Mouse (Mus musculus) intestine, embryonic 15.5 days (tissue): Measurements from ENCODE around the gene Nhlh1. TPM values are rescaled to one million over a fixed set of nuclear protein-coding genes. Genes with fewer than 3 reads are reported as not detected.

Source experiments
- ATAC-seq: fragments of 200-750 bp; cut with Nextera tagmentation; 2 replicates; pipeline ENCODE4 v1.8.0; 2017; ENCODE audit warnings: moderate TSS enrichment, moderate library complexity
- H3K27ac ChIP-seq: fragments of 300-500 bp; sonication (generic); 2 replicates; pipeline ENCODE4 v1.5.1; 2015; ENCODE audit warnings: mild to moderate bottlenecking, inconsistent platforms
- H3K27me3 ChIP-seq: fragments of 300-500 bp; sonication (generic); replicated peaks from 2 replicates; pipeline ENCODE4 v1.6.1; 2015; ENCODE audit warnings: inconsistent platforms
- H3K36me3 ChIP-seq: fragments of 300-500 bp; sonication (generic); 2 replicates; pipeline ENCODE4 v1.6.1; 2015; ENCODE audit warnings: inconsistent platforms
- H3K4me1 ChIP-seq: fragments of 300-500 bp; sonication (generic); replicated peaks from 2 replicates; pipeline ENCODE4 v1.6.1; 2015; ENCODE audit warnings: inconsistent platforms
- H3K4me2 ChIP-seq: fragments of 300-500 bp; sonication (generic); replicated peaks from 2 replicates; pipeline ENCODE4 v1.6.1; 2015; ENCODE audit warnings: mild to moderate bottlenecking, inconsistent platforms
- H3K4me3 ChIP-seq: fragments of 300-500 bp; sonication (generic); replicated peaks from 2 replicates; pipeline ENCODE4 v1.5.1; 2015; ENCODE audit warnings: inconsistent platforms
- H3K9ac ChIP-seq: fragments of 300-500 bp; sonication (generic); 2 replicates; pipeline ENCODE4 v1.6.1; 2015; ENCODE audit warnings: inconsistent platforms
- H3K9me3 ChIP-seq: fragments of 300-500 bp; sonication (generic); 2 replicates; pipeline ENCODE4 v1.6.1; 2016; ENCODE audit warnings: inconsistent platforms
- WGBS: fragments of 180-500 bp; shearing (Covaris S2); methylation state at CpG from one replicate; pipeline ENCODE4 v1.1.7; 2015; 5-methylcytosine and 5-hydroxymethylcytosine counted together
- polyA plus RNA-seq: library from polyadenylated mRNA; unstranded; fragments of >200 nt; fragmentation: Nextera tagmentation; extraction: Ambion mirVana; gene quantifications from 2 replicates; pipeline ENCODE4 v1.2.1, GENCODE M21; 2015

Gene Nhlh1
- polyA plus RNA-seq, 1 experiment from 2014 or later = 0.09 TPM

- 51% methylated on average over 6 of the region's 6 CpGs for WGBS
- no peak for ATAC-seq
- Histone ChIP-seq H3K4me3 (no peak overlapping the region), H3K9me3 (no peaks in the 10 kb centered on the region), H3K4me2 (no peak overlapping the region), H3K27me3 (no peaks in the 10 kb centered on the region), H3K4me1 (no peaks in the 10 kb centered on the region), H3K27ac (no peak overlapping the region), H3K9ac (no peak overlapping the region), H3K36me3 (peaks cover 72% of the 10 kb centered on the region)
Observed at GRCm38 (mm10) chr1:172070227-172070626, 12.9 kb upstream of the Nhlh1 start.

GRCm38 (mm10) chr1:172064613-172065141, 7.3 kb upstream of the Nhlh1 start:
- Histone ChIP-seq H3K4me1 (peaks cover 21% of the 10 kb centered on the region), H3K9ac (no peak overlapping the region), H3K4me3 (no peak overlapping the region), H3K36me3 (peaks cover 36% of the 10 kb centered on the region), H3K9me3 (no peaks in the 10 kb centered on the region), H3K4me2 (no peak overlapping the region), H3K27me3 (no peaks in the 10 kb centered on the region), H3K27ac (0 out of 2 replicates have a peak overlapping the region, but pooled peaks have one; percentile 2)
- no peak for ATAC-seq
- 76% methylated on average over 13 of the region's 13 CpGs for WGBS

- Histone ChIP-seq H3K9ac (no peak overlapping the region), H3K27ac (peak overlapping the region; percentile 59; the same call in 1 of the 2 replicates), H3K4me2 (no peak overlapping the region), H3K9me3 (no peaks in the 10 kb centered on the region), H3K4me3 (no peak overlapping the region), H3K4me1 (peaks cover 21% of the 10 kb centered on the region), H3K36me3 (peaks cover 27% of the 10 kb centered on the region), H3K27me3 (no peaks in the 10 kb centered on the region)
- peak; percentile 83 for ATAC-seq
- WGBS = 18% methylated on average over 4 of the region's 4 CpGs
Observed at GRCm38 (mm10) chr1:172063291-172064023, 6.1 kb upstream of the Nhlh1 start.

- Histone ChIP-seq H3K27ac (no peak overlapping the region), H3K9ac (no peak overlapping the region), H3K9me3 (no peaks in the 10 kb centered on the region), H3K36me3 (peaks cover 15% of the 10 kb centered on the region), H3K4me3 (no peak overlapping the region), H3K4me1 (peaks cover 24% of the 10 kb centered on the region), H3K27me3 (no peaks in the 10 kb centered on the region), H3K4me2 (no peak overlapping the region)
- peak; percentile 11; the same call in 1 of the 2 replicates for ATAC-seq
- WGBS = 67% methylated on average over 2 of the region's 2 CpGs
Observed at GRCm38 (mm10) chr1:172062101-172062500, 4.7 kb upstream of the Nhlh1 start.

- H3K9ac ChIP-seq = no peak overlapping the region
- 42% methylated on average over 8 of the region's 8 CpGs for WGBS
- no peak overlapping the region for H3K4me3 ChIP-seq
- ATAC-seq = no peak
- peaks cover 7% of the 10 kb centered on the region for H3K36me3 ChIP-seq
- no peak overlapping the region for H3K27ac ChIP-seq
- peaks cover 24% of the 10 kb centered on the region for H3K4me1 ChIP-seq
- peaks cover 1% of the 10 kb centered on the region; the same call in 1 of the 2 replicates for H3K27me3 ChIP-seq
- H3K9me3 ChIP-seq = no peaks in the 10 kb centered on the region
- no peak overlapping the region for H3K4me2 ChIP-seq
Observed at GRCm38 (mm10) chr1:172061217-172061616, 3.8 kb upstream of the Nhlh1 start.

GRCm38 (mm10) chr1:172060659-172061058, 3.3 kb upstream of the Nhlh1 start:
- H3K27me3 ChIP-seq = peaks cover 5% of the 10 kb centered on the region; the same call in 1 of the 2 replicates
- no peak overlapping the region for H3K27ac ChIP-seq
- WGBS = 52% methylated on average over 4 of the region's 4 CpGs
- peaks cover 24% of the 10 kb centered on the region for H3K4me1 ChIP-seq
- no peak overlapping the region for H3K9ac ChIP-seq
- no peak for ATAC-seq
- H3K36me3 ChIP-seq = 0 out of 2 replicates have a peak, but pooled peaks cover 5% of the 10 kb centered on the region
- H3K4me2 ChIP-seq = no peak overlapping the region
- no peak overlapping the region for H3K4me3 ChIP-seq
- no peaks in the 10 kb centered on the region for H3K9me3 ChIP-seq

GRCm38 (mm10) chr1:172058874-172059273, 1.5 kb upstream of the Nhlh1 start:
- no peak overlapping the region for H3K27ac ChIP-seq
- no peak overlapping the region for H3K4me3 ChIP-seq
- no peak for ATAC-seq
- peaks cover 25% of the 10 kb centered on the region for H3K4me1 ChIP-seq
- no peak overlapping the region for H3K9ac ChIP-seq
- H3K4me2 ChIP-seq = no peak overlapping the region
- peaks cover 17% of the 10 kb centered on the region for H3K27me3 ChIP-seq
- H3K9me3 ChIP-seq = no peaks in the 10 kb centered on the region
- H3K36me3 ChIP-seq = no peaks in the 10 kb centered on the region
- 71% methylated on average over 7 of the region's 7 CpGs for WGBS

- 71% methylated on average over 6 of the region's 6 CpGs for WGBS
- Histone ChIP-seq H3K4me1 (peaks cover 24% of the 10 kb centered on the region), H3K9ac (no peak overlapping the region), H3K9me3 (no peaks in the 10 kb centered on the region), H3K27ac (no peak overlapping the region), H3K4me2 (no peak overlapping the region), H3K4me3 (no peak overlapping the region), H3K36me3 (no peaks in the 10 kb centered on the region), H3K27me3 (peaks cover 23% of the 10 kb centered on the region)
- no peak for ATAC-seq
Observed at GRCm38 (mm10) chr1:172058321-172058720, 948 bp upstream of the Nhlh1 start.

GRCm38 (mm10) chr1:172056251-172056650, 1.1 kb downstream of the Nhlh1 start:
- no peak for ATAC-seq
- Histone ChIP-seq H3K4me1 (peaks cover 17% of the 10 kb centered on the region), H3K4me3 (no peak overlapping the region), H3K27me3 (peaks cover 32% of the 10 kb centered on the region), H3K36me3 (no peaks in the 10 kb centered on the region), H3K4me2 (no peak overlapping the region), H3K9ac (no peak overlapping the region), H3K9me3 (no peaks in the 10 kb centered on the region), H3K27ac (no peak overlapping the region)
- WGBS = 74% methylated on average over 4 of the region's 4 CpGs

GRCm38 (mm10) chr1:172053541-172054440, 3.6 kb downstream of the Nhlh1 start:
- Histone ChIP-seq H3K9me3 (no peaks in the 10 kb centered on the region), H3K4me3 (peak overlapping the region; percentile 30), H3K27me3 (peaks cover 34% of the 10 kb centered on the region), H3K27ac (no peak overlapping the region), H3K4me1 (peaks cover 16% of the 10 kb centered on the region), H3K4me2 (peak overlapping the region; percentile 65), H3K36me3 (no peaks in the 10 kb centered on the region), H3K9ac (peak overlapping the region; percentile 37)
- WGBS = 11% methylated on average over 42 of the region's 42 CpGs
- no peak; the same call in 1 of the 2 replicates for ATAC-seq

- Histone ChIP-seq H3K27ac (no peak overlapping the region), H3K4me1 (peaks cover 16% of the 10 kb centered on the region), H3K9ac (no peak overlapping the region), H3K9me3 (no peaks in the 10 kb centered on the region), H3K4me3 (no peak overlapping the region), H3K36me3 (no peaks in the 10 kb centered on the region), H3K27me3 (peaks cover 34% of the 10 kb centered on the region), H3K4me2 (peak overlapping the region; percentile 33; the same call in 1 of the 2 replicates)
- WGBS = 11% methylated on average over 10 of the region's 10 CpGs
- ATAC-seq = no peak
Observed at GRCm38 (mm10) chr1:172052766-172053279, 4.5 kb downstream of the Nhlh1 start.
